Mouse (Mus musculus) adrenal gland, adult 8-10 months (tissue): ENCODE measurements around the gene Mindy3. TPM values are rescaled to one million over a fixed set of nuclear protein-coding genes. Genes with fewer than 3 reads are reported as not detected.

Source experiments
- DNase-seq: peaks from one replicate; pipeline ENCODE4 v3.0.0; 2022
- total RNA-seq, 4 experiments: library from RNA; stranded (reverse); gene quantifications; 2 replicates each; pipeline ENCODE4 v1.2.4; 2022

Gene Mindy3
- total RNA-seq, 4 experiments from 2014 or later: 42.5 to 50.1 (median 46.7) TPM

DNA sequence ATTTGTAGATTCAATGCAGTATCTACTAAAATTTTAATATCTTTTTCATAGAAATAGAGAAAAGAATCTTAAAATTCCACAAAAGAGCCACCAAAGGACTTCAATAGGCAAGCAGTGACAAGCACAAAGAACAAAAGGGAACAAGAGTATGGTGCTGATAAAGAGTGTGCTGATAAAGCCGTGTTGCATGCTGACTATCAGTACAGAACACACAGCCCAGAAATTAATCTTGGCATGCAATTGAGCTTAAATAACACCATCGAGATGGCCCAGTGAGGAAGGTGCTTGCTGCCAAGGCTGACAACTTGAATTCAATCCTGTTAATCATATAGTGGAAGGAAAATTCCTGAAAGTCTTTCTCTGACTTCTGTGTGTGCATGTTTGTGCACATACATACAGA lies 50.8 kb downstream of the Mindy3 start:
- DNase-seq: no peak

DNA sequence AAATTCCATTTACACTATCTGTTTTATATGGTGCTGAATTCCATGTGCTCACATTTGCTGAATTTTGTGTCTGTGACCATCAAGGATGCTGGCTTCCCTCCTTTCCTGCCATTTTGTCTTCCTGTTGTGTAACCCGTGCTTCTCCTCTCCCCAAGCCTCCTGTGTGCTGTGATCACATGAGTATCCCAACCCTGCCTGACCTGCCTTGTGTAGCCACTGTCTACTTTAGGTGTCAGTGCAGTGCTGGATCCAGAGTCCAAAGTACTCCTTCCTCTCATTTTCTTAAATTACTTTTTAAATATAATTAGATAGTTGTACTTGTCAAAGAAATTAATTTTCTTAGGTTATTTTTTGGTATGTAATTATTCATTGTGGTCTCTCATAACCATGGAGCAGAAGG lies 51.3 kb downstream of the Mindy3 start:
- no peak for DNase-seq

DNA sequence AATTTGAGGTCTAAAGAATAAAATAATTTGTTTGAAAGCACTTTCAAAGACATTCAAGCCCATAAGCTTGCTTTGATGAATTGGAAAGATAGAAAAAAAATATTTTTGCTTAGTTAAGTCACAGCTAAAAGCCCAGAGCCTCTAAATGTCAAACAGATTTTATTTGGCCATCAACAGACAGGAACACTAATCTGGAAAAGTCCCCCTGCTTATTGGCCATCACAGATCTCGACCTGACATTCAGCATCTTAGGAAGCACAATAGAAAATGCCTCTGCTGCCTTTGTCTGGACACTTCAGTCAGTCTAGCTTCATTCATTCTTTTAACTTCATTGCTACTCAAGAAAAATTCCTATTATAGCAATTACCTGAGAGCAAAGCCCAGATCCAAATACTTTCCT lies 58.0 kb downstream of the Mindy3 start:
- DNase-seq: no peak

DNA sequence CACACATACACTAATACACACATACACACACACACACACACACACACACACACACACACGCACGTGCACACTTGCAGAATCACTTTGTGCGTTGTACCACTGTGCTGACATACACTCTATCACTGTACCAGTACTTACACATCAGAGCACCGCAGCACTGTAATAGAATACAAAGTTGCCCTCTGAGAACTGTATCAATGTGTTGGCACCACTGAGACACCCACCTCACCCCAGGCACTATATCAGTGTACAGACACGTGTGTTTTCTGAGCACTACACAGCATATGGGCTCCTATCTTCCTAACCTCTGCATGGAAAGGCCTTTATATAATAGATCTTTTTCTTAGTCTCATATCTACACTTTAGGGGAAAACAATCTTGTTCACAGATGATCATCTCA lies 64.4 kb downstream of the Mindy3 start:
- DNase-seq: no peak

DNA sequence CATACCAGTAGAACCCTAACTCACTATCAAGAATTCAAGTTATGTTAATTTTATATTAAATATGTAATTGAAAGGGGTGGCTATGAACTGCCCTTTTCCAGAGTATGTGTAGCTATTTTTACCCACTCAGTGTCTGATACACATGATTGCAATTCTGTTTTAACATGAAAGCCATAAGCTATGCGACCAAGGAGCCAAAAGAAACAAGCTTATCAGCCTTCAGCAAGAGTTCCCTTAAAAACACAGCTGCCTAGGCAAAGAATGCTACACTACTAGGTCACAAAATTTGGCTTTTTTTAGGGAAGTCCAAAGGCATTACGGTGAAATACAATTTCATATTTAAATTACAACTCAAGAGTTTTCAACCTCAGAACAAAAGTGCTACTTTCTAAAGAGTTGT lies 70.4 kb downstream of the Mindy3 start:
- DNase-seq: no peak

DNA sequence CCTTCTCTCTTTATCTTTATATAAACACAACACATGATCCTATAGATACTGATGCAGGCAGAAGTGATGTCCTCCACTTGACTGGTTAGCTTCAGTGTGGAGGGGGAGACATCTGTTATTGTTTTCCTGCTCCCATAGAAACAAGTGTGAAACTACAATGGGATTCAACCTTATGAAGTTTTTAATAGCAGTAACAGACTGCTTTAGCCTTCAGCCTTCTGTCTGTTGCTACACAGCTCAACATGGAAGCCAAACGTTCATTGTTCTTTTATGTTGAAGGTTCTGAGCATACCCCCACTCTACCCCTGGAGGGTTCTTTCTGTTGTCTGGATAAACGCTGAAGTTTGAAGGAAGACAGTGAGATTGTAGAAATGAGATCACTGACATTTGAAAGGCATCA lies 87.3 kb downstream of the Mindy3 start:
- DNase-seq: no peak

DNA sequence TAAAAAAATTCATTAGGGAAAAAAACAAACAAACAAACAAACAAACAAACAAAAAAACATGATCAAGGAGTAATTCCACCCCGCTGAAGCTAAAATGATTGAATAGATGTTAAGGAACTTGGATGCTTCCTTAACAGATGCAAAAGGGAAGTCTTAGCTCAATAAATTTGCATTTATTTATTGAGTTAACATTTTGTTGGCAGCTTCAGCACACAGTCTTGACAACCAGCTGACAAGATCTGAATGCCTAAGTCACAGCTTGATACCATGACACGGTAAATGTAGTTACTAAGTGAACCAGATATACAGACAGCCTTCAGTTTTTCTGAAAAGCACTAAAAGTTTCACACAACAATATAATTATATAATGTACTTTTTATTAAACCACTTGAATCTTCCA lies 89.7 kb downstream of the Mindy3 start:
- DNase-seq: no peak

DNA sequence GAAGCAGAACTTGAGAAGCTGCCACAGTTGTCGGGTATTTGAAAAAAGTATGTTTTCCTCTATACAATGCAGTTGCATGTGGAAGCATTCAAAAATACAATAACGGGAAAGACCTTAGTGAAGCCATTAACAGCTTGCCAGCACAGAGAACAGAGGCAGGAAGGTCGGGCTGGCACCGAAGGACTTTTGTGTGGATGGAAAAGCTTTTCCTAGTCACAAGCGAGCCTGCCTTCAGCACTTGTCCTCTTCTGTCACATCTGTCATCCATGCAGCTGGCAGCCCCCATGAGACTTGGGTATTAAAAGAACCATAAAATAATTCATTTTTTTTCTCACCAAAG lies 90.2 kb downstream of the Mindy3 start:
- DNase-seq: no peak

DNA sequence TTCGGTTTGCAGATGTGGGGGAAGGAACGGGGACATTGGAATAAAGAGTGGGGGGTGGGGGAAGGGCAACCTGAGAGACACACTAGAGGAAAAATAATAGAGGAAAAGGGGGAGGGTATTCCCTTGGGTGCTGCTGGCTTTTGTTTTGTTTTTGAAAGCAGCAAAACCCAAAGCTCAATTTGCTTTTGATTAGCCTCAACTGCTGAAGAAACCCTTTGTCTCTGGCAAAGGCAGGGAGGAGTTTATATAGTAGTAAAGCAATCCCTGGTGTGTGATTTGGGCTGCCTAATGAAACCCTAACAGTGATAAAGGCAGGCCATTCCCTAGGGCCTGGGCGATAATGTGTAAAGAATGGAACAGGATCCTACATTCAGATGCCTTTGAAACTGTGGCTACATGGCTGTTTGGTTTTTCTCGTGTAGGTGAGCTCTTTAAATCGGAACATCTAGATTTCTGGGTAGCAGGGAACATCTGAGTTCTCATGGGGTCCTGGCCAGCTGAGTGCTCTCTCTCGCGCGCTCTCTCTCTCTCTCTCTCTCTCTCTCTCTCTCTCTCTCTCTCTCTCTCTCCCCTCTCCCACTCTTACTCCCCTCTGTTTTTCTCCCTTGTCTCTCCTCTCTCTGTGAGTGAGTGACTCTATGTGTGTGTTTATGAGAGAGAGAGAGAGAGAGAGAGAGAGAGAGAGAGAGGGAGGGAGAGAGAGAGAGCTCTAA lies 90.8 kb downstream of the Mindy3 start:
- DNase-seq: no peak

DNA sequence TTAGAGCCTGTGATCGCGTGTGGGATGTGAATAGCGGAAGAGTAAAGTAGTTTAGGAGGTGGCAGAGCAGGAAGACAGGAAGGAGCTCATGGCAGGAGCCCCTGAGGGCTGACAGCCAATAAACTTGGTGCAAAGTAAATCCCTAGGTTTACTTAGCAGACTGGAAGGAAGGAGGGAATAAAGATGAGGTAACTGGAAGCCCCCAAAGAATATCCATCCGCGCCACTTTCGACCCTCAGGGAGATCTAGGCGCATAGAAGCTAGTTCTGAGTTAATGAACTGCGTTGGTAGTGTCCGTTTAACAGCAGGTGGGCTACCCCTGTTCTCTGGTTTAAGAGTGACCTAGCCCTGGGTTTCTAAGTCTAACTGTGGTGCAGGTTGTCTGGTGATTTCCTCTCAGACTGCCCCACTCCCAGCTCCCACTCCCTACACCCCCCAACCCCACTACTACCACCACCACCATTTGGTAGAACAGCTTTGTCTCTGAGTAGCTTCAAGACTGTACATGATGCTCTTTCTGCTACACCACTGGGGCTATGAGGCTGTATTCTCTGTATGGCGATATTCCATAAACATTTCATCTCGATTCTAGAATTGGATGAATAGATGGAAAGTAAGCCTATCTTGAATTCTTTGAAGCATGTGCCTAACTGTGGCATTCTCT lies 91.4 kb downstream of the Mindy3 start:
- DNase-seq: no peak

DNA sequence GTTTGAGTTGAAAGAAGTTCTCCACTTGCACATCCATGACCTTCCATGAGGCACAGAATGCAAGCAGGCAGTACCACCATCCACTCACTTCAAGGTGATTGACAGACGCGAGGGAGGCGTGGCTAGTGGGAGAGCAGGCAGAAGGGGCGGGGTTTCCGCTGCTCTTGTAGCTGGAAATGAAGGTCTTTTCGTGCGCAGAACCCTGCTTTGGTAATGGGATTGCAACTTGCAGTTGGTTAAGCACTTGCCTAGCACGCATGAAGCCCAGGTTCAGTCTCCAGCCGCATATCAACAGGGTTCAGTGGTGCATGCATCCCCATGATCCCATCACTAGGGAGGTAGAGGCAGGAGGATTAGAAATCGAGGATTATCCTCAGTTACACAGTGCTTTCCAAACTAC lies 92.1 kb downstream of the Mindy3 start:
- peak; percentile 29 for DNase-seq

DNA sequence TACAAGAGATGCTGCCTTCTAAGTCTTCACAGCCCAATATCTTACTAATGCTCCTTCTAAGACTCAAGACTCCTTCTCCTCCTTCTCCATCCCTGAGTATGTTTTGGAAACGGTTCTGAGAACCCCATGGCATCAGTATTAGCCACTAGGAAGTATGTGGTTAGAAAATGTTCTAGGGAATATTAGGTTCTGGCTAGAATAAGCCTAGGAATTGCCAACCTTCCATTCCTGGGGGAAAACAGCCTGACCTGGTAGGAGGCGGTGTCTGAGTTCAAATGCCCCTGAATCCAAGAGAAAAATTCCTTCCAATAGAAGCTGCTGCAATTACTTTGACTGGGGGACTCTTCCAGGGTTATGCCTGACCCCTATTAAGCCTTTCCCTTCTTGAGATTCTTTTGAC lies 93.4 kb downstream of the Mindy3 start:
- DNase-seq: no peak

DNA sequence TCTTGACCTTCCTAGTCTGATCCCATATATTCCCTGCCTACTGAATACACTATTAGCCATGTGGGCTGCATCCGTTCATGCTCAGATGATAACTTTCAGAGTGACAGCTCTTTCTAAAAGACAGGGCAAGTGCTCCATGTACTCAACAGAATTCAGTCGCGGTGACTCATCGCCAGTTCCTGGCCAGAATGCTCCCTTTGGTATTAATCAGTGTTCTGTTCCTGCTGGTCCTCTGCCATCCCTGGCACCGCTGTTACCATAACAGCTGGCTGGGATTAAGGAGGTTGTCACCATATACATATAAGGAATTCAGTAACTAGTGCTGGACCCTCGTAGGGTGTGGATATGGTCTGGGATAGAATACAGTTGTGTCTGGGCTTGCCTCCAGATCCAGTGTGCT lies 93.9 kb downstream of the Mindy3 start:
- peak; percentile 72 for DNase-seq

DNA sequence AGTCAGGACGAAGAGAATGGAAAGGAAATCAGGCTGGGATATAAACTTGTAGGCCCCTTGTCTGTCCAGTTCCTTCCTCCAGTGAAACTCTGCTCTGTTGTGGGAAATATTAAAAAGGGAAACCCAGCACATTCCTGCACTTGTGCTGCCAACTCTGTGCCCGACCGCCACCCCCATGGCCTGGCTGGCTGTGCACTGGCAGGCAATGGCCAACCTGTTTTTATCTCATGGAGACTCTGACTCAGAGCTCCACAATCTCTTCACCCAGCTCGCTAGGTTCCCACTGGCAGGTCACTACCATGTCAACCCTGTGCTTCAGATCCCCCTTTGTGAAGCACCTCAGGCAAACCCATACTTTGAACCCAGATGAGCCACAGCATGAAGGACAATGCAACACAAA lies 98.4 kb downstream of the Mindy3 start:
- no peak for DNase-seq

DNA sequence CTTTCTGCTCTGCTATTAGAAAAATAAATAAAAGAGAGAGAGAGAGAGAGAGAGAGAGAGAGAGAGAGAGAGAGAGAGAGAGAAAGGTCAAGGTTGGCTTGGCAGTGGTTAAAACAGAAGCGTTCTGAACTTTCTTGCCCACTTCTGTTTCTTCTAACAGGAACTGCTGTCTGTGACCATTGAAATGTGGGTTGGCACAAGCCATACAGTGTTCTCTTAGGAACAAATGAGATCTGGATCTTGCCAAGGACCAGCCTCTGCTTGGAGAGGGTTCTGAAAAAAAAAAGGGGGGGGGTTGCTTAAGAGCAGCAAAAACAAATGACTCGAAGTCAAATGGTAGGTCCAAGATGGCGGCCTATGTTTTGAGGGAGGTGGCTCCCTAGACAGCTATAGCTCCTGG lies 100.6 kb downstream of the Mindy3 start:
- no peak for DNase-seq

DNA sequence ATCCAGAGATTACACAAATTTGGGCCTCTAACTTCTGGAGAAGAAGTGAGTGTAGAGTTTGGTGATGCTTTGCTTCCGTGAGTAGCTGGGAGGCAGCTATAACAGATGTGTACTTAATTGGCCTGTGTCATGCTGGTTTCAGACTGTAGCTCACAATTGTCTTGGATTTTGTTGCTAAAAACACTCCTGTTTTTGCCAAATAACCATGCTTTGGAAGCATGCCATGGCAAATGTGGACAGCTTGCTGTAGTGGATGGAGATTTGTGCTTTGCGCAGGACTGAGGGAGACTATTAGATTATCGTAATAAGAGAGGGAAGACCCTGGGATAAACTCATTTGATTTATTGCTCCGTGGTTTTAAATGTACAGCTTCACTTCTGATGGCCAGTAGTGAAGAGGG lies 101.2 kb downstream of the Mindy3 start:
- DNase-seq: no peak

DNA sequence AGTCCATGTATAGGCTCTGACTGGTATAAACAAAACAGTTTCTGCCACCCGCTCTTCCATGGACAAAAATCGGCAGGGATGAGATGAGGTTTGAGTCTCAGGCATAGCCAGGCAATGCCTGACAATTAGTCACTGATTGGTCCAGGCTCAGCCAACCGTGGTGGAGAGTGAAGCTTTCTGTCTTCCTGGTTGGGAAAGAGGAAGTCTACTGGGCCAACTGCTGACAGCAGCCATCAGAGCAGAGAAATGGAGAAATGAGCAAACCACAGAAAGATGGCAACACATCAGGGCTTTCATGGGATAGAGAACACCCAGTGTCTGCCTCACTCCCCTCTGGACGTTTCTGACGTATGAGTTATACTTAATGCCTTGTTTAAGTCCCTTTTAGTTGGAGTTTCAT lies 101.9 kb downstream of the Mindy3 start:
- DNase-seq: peak; percentile 13

DNA sequence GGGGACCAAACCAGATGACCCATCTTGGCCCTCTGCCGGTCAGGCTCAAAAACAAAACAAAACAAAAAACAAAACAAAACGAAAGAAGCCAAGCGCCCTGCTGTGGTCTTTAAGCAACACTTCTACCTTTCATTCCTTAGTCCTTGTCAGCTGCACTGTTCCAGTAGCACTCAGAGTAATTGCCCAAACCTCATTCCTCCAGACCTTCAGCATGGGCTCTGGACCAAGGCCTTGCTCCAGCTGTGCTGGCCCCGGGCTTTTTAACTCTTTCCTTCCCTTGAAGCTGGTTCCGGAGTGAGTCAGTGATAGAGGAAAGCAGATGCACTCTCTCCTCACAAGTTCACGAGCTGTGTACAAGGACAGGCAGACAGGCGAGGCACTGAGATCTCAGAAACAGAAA lies 102.9 kb downstream of the Mindy3 start:
- peak; percentile 34 for DNase-seq

DNA sequence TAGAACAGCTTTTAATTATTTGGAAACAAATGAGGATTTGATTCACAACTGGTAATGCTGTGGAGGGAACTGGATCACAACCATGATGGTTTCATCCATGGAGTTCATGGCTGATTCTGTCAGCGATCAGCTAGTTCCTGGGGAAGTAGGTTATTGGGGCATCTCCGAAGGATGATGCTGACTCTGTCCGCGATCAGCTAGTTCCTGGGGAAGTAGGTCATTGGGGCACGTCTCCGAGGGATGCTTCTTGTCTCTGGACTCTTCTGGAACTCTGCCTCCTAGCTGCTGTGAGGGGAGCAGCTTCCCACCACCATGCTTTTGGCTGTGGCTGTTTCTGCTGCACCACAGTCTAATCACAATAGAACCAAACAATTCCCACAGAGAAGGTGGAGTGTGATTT lies 105.2 kb downstream of the Mindy3 start:
- no peak for DNase-seq

DNA sequence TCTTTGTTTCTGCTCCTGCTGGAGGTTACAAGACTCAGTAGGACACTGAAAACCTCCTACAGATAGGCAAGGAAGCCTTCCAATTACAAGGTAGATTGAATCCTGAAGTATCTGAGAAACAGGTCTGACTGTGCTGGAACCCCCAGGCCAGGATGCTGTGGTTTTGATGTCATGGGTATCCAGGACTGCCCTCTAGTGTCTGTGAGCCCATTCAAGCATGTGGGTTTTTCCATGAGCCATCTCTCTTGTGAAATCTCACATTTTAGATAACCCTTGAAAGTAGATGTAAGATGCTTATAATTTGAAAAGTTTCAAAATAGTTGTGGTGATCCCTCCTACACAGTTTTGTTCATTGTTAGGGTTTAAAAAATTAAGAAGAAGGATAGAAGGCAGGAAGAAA lies 110.8 kb downstream of the Mindy3 start:
- DNase-seq: no peak

DNA sequence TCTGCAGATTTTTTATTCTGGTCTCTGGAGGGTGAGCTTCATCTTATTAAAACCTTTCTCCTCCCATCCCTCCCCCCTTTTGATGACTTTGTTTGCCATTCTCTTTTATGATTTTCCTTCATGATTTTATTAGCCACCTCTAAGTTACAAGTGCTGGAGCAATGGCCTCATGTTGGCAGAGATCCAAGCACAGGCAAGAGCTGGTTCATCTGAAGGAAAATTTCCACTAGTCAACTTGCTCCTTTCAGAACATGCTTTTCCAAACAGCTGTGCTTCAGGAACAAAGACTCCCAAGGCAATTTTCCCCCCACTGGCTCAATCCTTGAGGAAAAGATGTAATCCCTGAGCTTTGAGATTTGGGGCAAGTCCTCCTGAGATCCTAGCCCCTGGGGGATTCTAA lies 112.0 kb downstream of the Mindy3 start:
- DNase-seq: peak; percentile 12

DNA sequence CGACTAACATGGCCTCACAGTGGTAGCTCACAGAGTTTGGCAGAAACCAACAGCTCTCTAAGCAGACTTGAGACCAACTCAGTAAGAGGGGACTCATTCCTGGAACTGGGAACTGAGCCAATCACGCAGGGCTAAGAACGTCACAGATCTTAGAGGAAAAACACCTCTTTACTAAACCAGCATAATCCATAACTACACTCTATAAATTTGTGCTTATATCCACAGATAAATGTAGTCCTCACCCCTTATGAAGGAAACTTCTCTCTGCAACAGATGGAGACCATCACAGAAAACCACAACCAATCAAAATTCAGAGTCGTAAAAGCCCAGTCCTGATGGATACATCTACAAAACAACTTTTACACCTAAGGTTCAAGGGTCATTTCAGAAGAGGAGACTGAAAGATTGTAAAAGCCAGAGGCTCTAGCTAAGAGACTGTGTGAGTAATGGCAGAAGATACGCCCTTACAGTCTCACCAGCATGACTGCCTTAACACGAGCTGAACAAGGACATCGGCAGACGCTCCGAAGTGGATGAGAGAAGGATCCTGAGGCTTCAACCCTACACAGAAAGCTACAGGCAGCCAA lies 114.1 kb downstream of the Mindy3 start:
- DNase-seq: no peak

DNA sequence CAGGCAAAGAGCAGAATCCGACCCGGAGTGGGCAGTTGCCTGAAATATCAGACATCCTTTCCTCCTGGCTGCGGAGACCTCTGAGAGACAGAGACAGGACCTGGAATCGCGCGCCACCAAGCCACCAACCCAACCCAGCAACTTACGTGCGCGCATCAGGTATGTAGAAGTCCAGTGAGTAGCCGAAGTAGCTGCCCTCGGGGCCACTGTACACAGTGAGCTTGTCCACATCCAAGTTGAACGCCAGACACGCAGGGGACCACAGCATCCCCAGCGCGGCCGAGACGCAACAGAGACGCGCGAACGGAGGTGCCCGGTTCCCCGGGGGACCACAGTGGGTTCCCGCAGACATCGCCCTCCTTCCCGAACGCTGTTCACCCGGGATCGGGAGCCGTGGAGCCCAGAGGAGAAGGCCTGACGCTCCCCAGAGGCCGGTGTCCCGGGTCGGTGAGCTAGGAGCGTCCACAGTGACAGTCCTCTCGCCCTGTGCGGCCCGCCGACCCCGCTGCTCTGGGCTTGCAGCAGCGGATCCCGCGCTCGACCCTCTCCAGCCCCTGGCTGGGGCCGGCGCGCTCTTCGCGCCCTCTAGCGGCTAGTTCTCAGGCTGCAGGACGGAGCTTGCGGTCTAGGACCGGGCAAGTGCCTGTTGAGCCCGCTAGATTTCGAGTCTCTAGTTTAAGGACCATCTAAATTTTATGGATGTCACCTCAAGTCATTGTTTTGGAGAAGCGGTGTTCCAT lies 117.7 kb downstream of the Mindy3 start, which contains the start of gene Itga8:
Gene Itga8 (minus strand): TSS at position 492 of the 740 bp plus-strand sequence.
- peak; percentile 55 for DNase-seq
